Mouse (Mus musculus): ENCODE measurements around the gene Zfp512.
"Not testable (repeated sequence)": the region's sequence is repeated elsewhere in the genome, so short reads cannot be mapped to it uniquely, and the experiment has no call there.

- not testable (repeated sequence) for TF ChIP-seq CTCF (IDR thresholded peaks at IDR 0.05; ENCODE audit: borderline replicate concordance, insufficient read depth, low read depth, low read length); POLR2A (IDR thresholded peaks at IDR 0.05; ENCODE audit: borderline replicate concordance, insufficient read depth, low read length)
Observed at GRCm38 (mm10) chr5:31434727-31435126, 17.5 kb upstream of the Zfp512 start.
